Mouse (Mus musculus) brain, embryonic 14.5 days (tissue): ENCODE data around the gene B4galt2.
A peak's percentile ranks its signal among the peaks of the same experiment; 100 is the strongest.

ENCODE experiments used
- CTCF ChIP-seq: fragments of 200-500 bp; IDR thresholded peaks from 2 replicates; pipeline ENCODE4 v1.5.1; 2012; ENCODE audit warnings: inconsistent platforms, mild to moderate bottlenecking, moderate library complexity, borderline replicate concordance; ENCODE audit not compliant: insufficient read depth, insufficient read length; ENCODE audit errors: extremely low read depth
- POLR2A ChIP-seq: fragments of 200-500 bp; IDR thresholded peaks from 2 replicates; pipeline ENCODE4 v1.6.1; 2012; ENCODE audit warnings: mild to moderate bottlenecking, inconsistent platforms, borderline replicate concordance; ENCODE audit not compliant: poor library complexity, insufficient read depth, insufficient read length, severe bottlenecking; ENCODE audit errors: extremely low read depth

- peak; percentile 67 for TF ChIP-seq POLR2A
- no peak for TF ChIP-seq CTCF
Observed at GRCm38 (mm10) chr4:117914591-117915442, 31.5 kb upstream of the B4galt2 start, which contains the start of gene Ipo13.
